Mouse (Mus musculus): ENCODE measurements at regions not wholly inside any gene's neighbourhood (a gene's known extent, or its start where the extent isn't known, plus 50 kb on each side); places are given as distances from the start of the nearest gene placed in this dataset.
"Not testable (repeated sequence)": the region's sequence is repeated elsewhere in the genome, so short reads cannot be mapped to it uniquely, and the experiment has no call there.

- no peaks in the 10 kb centered on the region for H3K36me3 ChIP-seq
- no peaks in the 10 kb centered on the region for H3K9me3 ChIP-seq
- ATAC-seq (ENCODE audit: borderline replicate concordance, extremely low read depth, low FRiP score, low TSS enrichment): no peak
- H3K27ac ChIP-seq: no peak overlapping the region
- H3K9ac ChIP-seq: no peak overlapping the region
- no peak overlapping the region for H3K4me3 ChIP-seq
- H3K4me2 ChIP-seq: no peak overlapping the region
- H3K4me1 ChIP-seq: no peaks in the 10 kb centered on the region
- 68% methylated on average over 3 of the region's 3 CpGs for WGBS
- no peaks in the 10 kb centered on the region for H3K27me3 ChIP-seq
Measured at GRCm38 (mm10) chr11:7705312-7705764, 491.6 kb upstream of the Igfbp3 start.

- no peak for ATAC-seq (ENCODE audit: borderline replicate concordance, extremely low read depth, low FRiP score, low TSS enrichment)
- WGBS: 55% methylated on average over 1 of the region's 1 CpGs
- Histone ChIP-seq H3K9me3 (no peaks in the 10 kb centered on the region), H3K9ac (no peak overlapping the region), H3K4me1 (no peaks in the 10 kb centered on the region), H3K36me3 (no peaks in the 10 kb centered on the region), H3K4me3 (no peak overlapping the region), H3K27ac (no peak overlapping the region), H3K27me3 (no peaks in the 10 kb centered on the region), H3K4me2 (no peak overlapping the region)
Measured at GRCm38 (mm10) chr11:7697591-7697990, 483.9 kb upstream of the Igfbp3 start.

DNA sequence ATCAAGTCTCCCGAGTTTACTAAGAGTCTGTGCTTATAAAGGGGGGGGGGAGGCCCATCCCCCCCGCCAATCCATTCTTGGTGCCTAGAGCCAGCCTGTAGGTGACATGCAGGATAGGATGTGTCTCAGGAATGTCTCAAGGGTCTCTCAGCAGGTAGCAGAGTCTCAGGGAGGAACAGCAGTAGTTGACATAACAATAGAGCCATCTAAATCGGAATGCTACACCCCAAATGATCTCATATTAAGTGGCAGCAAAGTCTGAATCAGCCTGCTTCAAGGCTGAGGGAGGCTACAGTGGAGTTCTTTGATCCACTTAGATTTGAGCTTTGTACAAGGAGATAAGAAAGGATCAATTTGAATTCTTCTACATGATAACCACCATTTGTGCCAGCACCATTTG lies 476.0 kb upstream of the Igfbp3 start:
- H3K4me1 ChIP-seq; H3K4me3 ChIP-seq; H3K9ac ChIP-seq; H3K36me3 ChIP-seq; H3K9me3 ChIP-seq; H3K27me3 ChIP-seq; H3K27ac ChIP-seq; ATAC-seq (ENCODE audit: borderline replicate concordance, extremely low read depth, low FRiP score, low TSS enrichment); H3K4me2 ChIP-seq: not testable (repeated sequence)
- WGBS: 54% methylated on average over 3 of the region's 3 CpGs

- no peak overlapping the region for H3K4me3 ChIP-seq
- no peak overlapping the region for H3K4me2 ChIP-seq
- H3K27ac ChIP-seq: no peak overlapping the region
- no peak overlapping the region for H3K9ac ChIP-seq
- ATAC-seq (ENCODE audit: borderline replicate concordance, extremely low read depth, low FRiP score, low TSS enrichment): peak; percentile 55; the same call in 1 of the 2 replicates
- H3K9me3 ChIP-seq: no peaks in the 10 kb centered on the region
- no peaks in the 10 kb centered on the region for H3K27me3 ChIP-seq
- no peaks in the 10 kb centered on the region for H3K36me3 ChIP-seq
- no peaks in the 10 kb centered on the region for H3K4me1 ChIP-seq
Measured at GRCm38 (mm10) chr11:7672821-7673220, 459.1 kb upstream of the Igfbp3 start.

DNA sequence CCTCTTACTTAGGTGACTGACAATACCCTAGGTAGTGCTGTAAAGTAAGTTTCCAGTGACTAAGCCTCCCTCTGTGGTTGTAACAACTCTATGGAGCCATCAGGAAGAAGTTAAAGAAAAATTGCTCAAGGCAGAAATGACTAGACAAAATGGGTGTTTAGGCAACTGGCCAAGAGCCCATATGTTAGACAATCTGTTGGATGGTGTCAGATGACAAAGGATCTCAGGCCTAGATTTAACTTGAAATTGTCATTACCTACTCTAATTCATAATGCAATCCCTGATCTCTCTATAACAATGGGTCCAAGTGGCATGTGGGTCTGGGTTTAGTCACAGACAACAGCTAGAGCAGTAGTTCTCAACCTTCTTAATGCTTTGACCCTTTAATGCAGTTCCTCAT lies 416.9 kb upstream of the Igfbp3 start:
- H3K27me3 ChIP-seq: no peaks in the 10 kb centered on the region
- no peak for ATAC-seq (ENCODE audit: borderline replicate concordance, extremely low read depth, low FRiP score, low TSS enrichment)
- no peak overlapping the region for H3K9ac ChIP-seq
- H3K4me3 ChIP-seq: no peak overlapping the region
- H3K4me1 ChIP-seq: no peaks in the 10 kb centered on the region
- H3K4me2 ChIP-seq: no peak overlapping the region
- H3K36me3 ChIP-seq: no peaks in the 10 kb centered on the region
- H3K27ac ChIP-seq: no peak overlapping the region
- no peaks in the 10 kb centered on the region for H3K9me3 ChIP-seq

DNA sequence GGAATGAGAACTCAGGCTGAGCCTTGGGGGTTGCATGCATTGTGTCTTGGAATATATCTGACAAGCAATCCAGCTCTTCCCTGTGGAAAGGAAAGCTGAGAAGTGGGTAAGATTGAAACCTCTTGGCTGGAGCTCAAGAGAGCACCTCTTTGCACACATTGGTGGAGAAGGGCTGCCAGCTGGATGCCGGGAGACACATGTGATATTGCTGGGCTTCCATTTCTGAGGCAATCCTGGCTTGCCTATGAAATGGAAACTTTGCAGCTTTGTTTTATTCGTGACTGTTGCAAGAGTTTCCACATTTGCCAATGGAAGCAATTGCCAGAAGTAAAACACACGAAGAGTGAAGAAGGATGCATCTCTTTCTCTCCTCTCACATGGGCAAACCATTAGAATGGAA lies 411.5 kb upstream of the Igfbp3 start:
- Histone ChIP-seq H3K36me3 (no peaks in the 10 kb centered on the region), H3K4me1 (no peaks in the 10 kb centered on the region), H3K4me3 (no peak overlapping the region), H3K9me3 (no peaks in the 10 kb centered on the region), H3K9ac (no peak overlapping the region), H3K27me3 (no peaks in the 10 kb centered on the region), H3K4me2 (no peak overlapping the region), H3K27ac (no peak overlapping the region)
- no peak for ATAC-seq (ENCODE audit: borderline replicate concordance, extremely low read depth, low FRiP score, low TSS enrichment)
- 60% methylated on average over 3 of the region's 3 CpGs for WGBS

- no peak for ATAC-seq (ENCODE audit: borderline replicate concordance, extremely low read depth, low FRiP score, low TSS enrichment)
- no peak overlapping the region for H3K4me3 ChIP-seq
- no peak overlapping the region for H3K4me2 ChIP-seq
- WGBS: 59% methylated on average over 6 of the region's 6 CpGs
- no peak overlapping the region for H3K9ac ChIP-seq
- no peaks in the 10 kb centered on the region for H3K36me3 ChIP-seq
- no peak overlapping the region for H3K27ac ChIP-seq
- no peaks in the 10 kb centered on the region for H3K9me3 ChIP-seq
- H3K4me1 ChIP-seq: no peaks in the 10 kb centered on the region
- no peaks in the 10 kb centered on the region for H3K27me3 ChIP-seq
Measured at GRCm38 (mm10) chr11:7620320-7620719, 406.6 kb upstream of the Igfbp3 start.

DNA sequence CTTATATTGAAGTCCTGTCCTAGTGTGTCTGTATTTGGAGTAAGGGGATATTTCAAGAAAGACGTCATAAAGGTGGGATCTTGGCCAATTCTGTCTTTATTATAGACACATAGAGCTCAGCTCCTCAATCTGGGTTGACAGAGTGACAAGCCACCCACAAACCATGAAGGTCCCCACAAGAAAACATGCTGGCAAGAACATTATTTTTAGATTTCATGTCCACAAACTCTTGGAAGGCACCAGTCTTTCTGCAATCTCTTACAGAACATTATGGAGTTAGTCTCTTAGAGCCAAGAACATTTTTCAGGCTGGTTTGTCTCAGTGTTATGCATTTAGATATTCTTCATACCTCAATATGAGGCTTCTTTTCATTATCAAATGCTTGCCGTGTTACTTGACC lies 397.0 kb upstream of the Igfbp3 start:
- Histone ChIP-seq H3K4me2 (no peak overlapping the region), H3K9me3 (no peaks in the 10 kb centered on the region), H3K27me3 (no peaks in the 10 kb centered on the region), H3K27ac (no peak overlapping the region), H3K9ac (no peak overlapping the region), H3K4me1 (no peaks in the 10 kb centered on the region), H3K4me3 (no peak overlapping the region), H3K36me3 (no peaks in the 10 kb centered on the region)
- WGBS: 64% methylated on average over 2 of the region's 2 CpGs
- ATAC-seq (ENCODE audit: borderline replicate concordance, extremely low read depth, low FRiP score, low TSS enrichment): no peak

GRCm38 (mm10) chr11:7609921-7610320 lies 396.2 kb upstream of the Igfbp3 start:
- Histone ChIP-seq H3K27me3 (no peaks in the 10 kb centered on the region), H3K4me2 (no peak overlapping the region), H3K9me3 (no peaks in the 10 kb centered on the region), H3K4me1 (no peaks in the 10 kb centered on the region), H3K36me3 (no peaks in the 10 kb centered on the region), H3K9ac (no peak overlapping the region), H3K4me3 (no peak overlapping the region), H3K27ac (no peak overlapping the region)
- ATAC-seq (ENCODE audit: borderline replicate concordance, extremely low read depth, low FRiP score, low TSS enrichment): no peak

DNA sequence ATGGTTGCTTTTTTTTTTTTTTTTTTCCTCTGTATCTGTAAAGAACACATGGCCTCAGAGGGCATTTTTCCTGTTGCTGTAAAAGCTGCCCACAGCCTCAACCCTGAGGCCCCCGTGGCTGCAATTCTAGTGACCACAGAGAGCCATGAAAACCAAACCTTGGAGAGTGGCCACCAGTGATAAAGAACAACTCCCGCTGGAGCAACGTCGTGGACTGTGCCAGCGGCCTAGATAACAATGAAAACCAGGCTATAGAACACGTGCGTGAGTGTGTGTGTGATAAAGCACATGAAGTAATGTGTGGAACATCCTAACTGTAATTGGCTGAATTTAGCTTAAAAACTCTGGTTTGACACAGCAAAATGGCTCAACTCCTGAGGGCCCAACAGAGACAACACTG lies 392.9 kb upstream of the Igfbp3 start:
- Histone ChIP-seq H3K9me3 (no peaks in the 10 kb centered on the region), H3K4me3 (no peak overlapping the region), H3K4me1 (no peaks in the 10 kb centered on the region), H3K9ac (no peak overlapping the region), H3K36me3 (no peaks in the 10 kb centered on the region), H3K27me3 (no peaks in the 10 kb centered on the region), H3K27ac (no peak overlapping the region), H3K4me2 (no peak overlapping the region)
- 78% methylated on average over 7 of the region's 7 CpGs for WGBS
- ATAC-seq (ENCODE audit: borderline replicate concordance, extremely low read depth, low FRiP score, low TSS enrichment): no peak

- Histone ChIP-seq H3K4me2 (no peak overlapping the region), H3K4me3 (no peak overlapping the region), H3K36me3 (no peaks in the 10 kb centered on the region), H3K4me1 (no peaks in the 10 kb centered on the region), H3K27ac (no peak overlapping the region), H3K27me3 (no peaks in the 10 kb centered on the region), H3K9me3 (no peaks in the 10 kb centered on the region), H3K9ac (no peak overlapping the region)
- 74% methylated on average over 4 of the region's 4 CpGs for WGBS
- ATAC-seq (ENCODE audit: borderline replicate concordance, extremely low read depth, low FRiP score, low TSS enrichment): no peak
Measured at GRCm38 (mm10) chr11:7592010-7592409, 378.3 kb upstream of the Igfbp3 start.

GRCm38 (mm10) chr11:7583296-7583695 lies 369.6 kb upstream of the Igfbp3 start:
- Histone ChIP-seq H3K27me3 (no peaks in the 10 kb centered on the region), H3K4me3 (no peak overlapping the region), H3K9ac (no peak overlapping the region), H3K4me1 (no peaks in the 10 kb centered on the region), H3K9me3 (no peaks in the 10 kb centered on the region), H3K27ac (no peak overlapping the region), H3K36me3 (no peaks in the 10 kb centered on the region), H3K4me2 (no peak overlapping the region)
- no peak for ATAC-seq (ENCODE audit: borderline replicate concordance, extremely low read depth, low FRiP score, low TSS enrichment)
- WGBS: 93% methylated on average over 2 of the region's 2 CpGs

- H3K9me3 ChIP-seq: no peaks in the 10 kb centered on the region
- ATAC-seq (ENCODE audit: borderline replicate concordance, extremely low read depth, low FRiP score, low TSS enrichment): no peak
- no peak overlapping the region for H3K4me3 ChIP-seq
- no peak overlapping the region for H3K4me2 ChIP-seq
- H3K36me3 ChIP-seq: no peaks in the 10 kb centered on the region
- H3K4me1 ChIP-seq: no peaks in the 10 kb centered on the region
- 52% methylated on average over 1 of the region's 1 CpGs for WGBS
- H3K9ac ChIP-seq: no peak overlapping the region
- H3K27me3 ChIP-seq: no peaks in the 10 kb centered on the region
- no peak overlapping the region for H3K27ac ChIP-seq
Measured at GRCm38 (mm10) chr11:7568484-7568883, 354.8 kb upstream of the Igfbp3 start.
